Mouse (Mus musculus): Measurements from ENCODE around the gene Rere. TPM values are rescaled to one million over a fixed set of nuclear protein-coding genes. Genes with fewer than 3 reads are reported as not detected.
A peak's percentile ranks its signal among the peaks of the same experiment; 100 is the strongest.

The Rere gene
- polyA plus RNA-seq, 1 experiment from 2014 or later: 29.0 TPM

- no peaks in the 10 kb centered on the region for H3K27me3 ChIP-seq (ENCODE audit: control insufficient read depth, insufficient read depth, low read depth, low read length)
- no peak overlapping the region for H3K27ac ChIP-seq (ENCODE audit: low read length)
- no peaks in the 10 kb centered on the region for H3K9me3 ChIP-seq (replicated peaks; ENCODE audit: control insufficient read depth, low read length, poor library complexity, severe bottlenecking)
- no peak overlapping the region for H3K9ac ChIP-seq (ENCODE audit: low read depth, low read length)
- no peak overlapping the region for H3K4me3 ChIP-seq (ENCODE audit: low read depth, low read length)
- peaks cover 33% of the 10 kb centered on the region for H3K4me1 ChIP-seq (ENCODE audit: control insufficient read depth, insufficient read depth, low read length)
- H3K4me2 ChIP-seq (ENCODE audit: low read length): no peak overlapping the region
- no peak for ATAC-seq
- peaks cover 3% of the 10 kb centered on the region; the same call in 1 of the 2 replicates for H3K36me3 ChIP-seq (ENCODE audit: control insufficient read depth, insufficient read depth, low read length)
- 56% methylated on average over 5 of the region's 5 CpGs for WGBS
Observed at GRCm38 (mm10) chr4:150405786-150406185, 124.3 kb downstream of the Rere start.

GRCm38 (mm10) chr4:150406320-150406719 is 124.9 kb downstream of the Rere start:
- no peak overlapping the region; the same call in 1 of the 2 replicates for H3K27ac ChIP-seq (ENCODE audit: low read length)
- no peak for ATAC-seq
- 54% methylated on average over 21 of the region's 21 CpGs for WGBS
- peaks cover 3% of the 10 kb centered on the region; the same call in 1 of the 2 replicates for H3K36me3 ChIP-seq (ENCODE audit: control insufficient read depth, insufficient read depth, low read length)
- H3K4me1 ChIP-seq (ENCODE audit: control insufficient read depth, insufficient read depth, low read length): peaks cover 33% of the 10 kb centered on the region
- H3K9ac ChIP-seq (ENCODE audit: low read depth, low read length): no peak overlapping the region
- H3K4me2 ChIP-seq (ENCODE audit: low read length): no peak overlapping the region
- H3K9me3 ChIP-seq (replicated peaks; ENCODE audit: control insufficient read depth, low read length, poor library complexity, severe bottlenecking): no peaks in the 10 kb centered on the region
- H3K4me3 ChIP-seq (ENCODE audit: low read depth, low read length): no peak overlapping the region
- no peaks in the 10 kb centered on the region for H3K27me3 ChIP-seq (ENCODE audit: control insufficient read depth, insufficient read depth, low read depth, low read length)

- no peaks in the 10 kb centered on the region for H3K27me3 ChIP-seq (ENCODE audit: control insufficient read depth, insufficient read depth, low read depth, low read length)
- H3K4me2 ChIP-seq (ENCODE audit: low read length): no peak overlapping the region
- no peak overlapping the region for H3K9ac ChIP-seq (ENCODE audit: low read depth, low read length)
- H3K27ac ChIP-seq (ENCODE audit: low read length): no peak overlapping the region
- no peak for ATAC-seq
- H3K36me3 ChIP-seq (ENCODE audit: control insufficient read depth, insufficient read depth, low read length): peaks cover 3% of the 10 kb centered on the region; the same call in 1 of the 2 replicates
- H3K4me1 ChIP-seq (ENCODE audit: control insufficient read depth, insufficient read depth, low read length): peaks cover 32% of the 10 kb centered on the region
- WGBS: 91% methylated on average over 6 of the region's 6 CpGs
- no peak overlapping the region for H3K4me3 ChIP-seq (ENCODE audit: low read depth, low read length)
- no peaks in the 10 kb centered on the region for H3K9me3 ChIP-seq (replicated peaks; ENCODE audit: control insufficient read depth, low read length, poor library complexity, severe bottlenecking)
Observed at GRCm38 (mm10) chr4:150406821-150407220, 125.4 kb downstream of the Rere start.

- Histone ChIP-seq H3K27me3 (ENCODE audit: control insufficient read depth, insufficient read depth, low read depth, low read length) (no peaks in the 10 kb centered on the region), H3K4me1 (ENCODE audit: control insufficient read depth, insufficient read depth, low read length) (peaks cover 12% of the 10 kb centered on the region), H3K36me3 (ENCODE audit: control insufficient read depth, insufficient read depth, low read length) (no peaks in the 10 kb centered on the region), H3K4me3 (ENCODE audit: low read depth, low read length) (no peak overlapping the region), H3K9me3 (replicated peaks; ENCODE audit: control insufficient read depth, low read length, poor library complexity, severe bottlenecking) (no peaks in the 10 kb centered on the region), H3K9ac (ENCODE audit: low read depth, low read length) (no peak overlapping the region), H3K27ac (ENCODE audit: low read length) (0 out of 2 replicates have a peak overlapping the region, but pooled peaks have one; percentile 17), H3K4me2 (ENCODE audit: low read length) (no peak overlapping the region)
- ATAC-seq: no peak
- 85% methylated on average over 5 of the region's 5 CpGs for WGBS
Observed at GRCm38 (mm10) chr4:150414296-150414695, 132.8 kb downstream of the Rere start.

- H3K27ac ChIP-seq (ENCODE audit: low read length): no peak overlapping the region
- ATAC-seq: no peak
Observed at GRCm38 (mm10) chr4:150414759-150415158, 133.3 kb downstream of the Rere start.

GRCm38 (mm10) chr4:150415227-150415969 is 134.0 kb downstream of the Rere start:
- no peak overlapping the region for H3K4me2 ChIP-seq (ENCODE audit: low read length)
- H3K27me3 ChIP-seq (ENCODE audit: control insufficient read depth, insufficient read depth, low read depth, low read length): no peaks in the 10 kb centered on the region
- no peak overlapping the region for H3K4me3 ChIP-seq (ENCODE audit: low read depth, low read length)
- H3K9ac ChIP-seq (ENCODE audit: low read depth, low read length): no peak overlapping the region
- no peaks in the 10 kb centered on the region for H3K36me3 ChIP-seq (ENCODE audit: control insufficient read depth, insufficient read depth, low read length)
- no peaks in the 10 kb centered on the region for H3K9me3 ChIP-seq (replicated peaks; ENCODE audit: control insufficient read depth, low read length, poor library complexity, severe bottlenecking)
- no peak overlapping the region for H3K27ac ChIP-seq (ENCODE audit: low read length)
- WGBS: 61% methylated on average over 10 of the region's 10 CpGs
- peaks cover 14% of the 10 kb centered on the region for H3K4me1 ChIP-seq (ENCODE audit: control insufficient read depth, insufficient read depth, low read length)
- no peak for ATAC-seq

More at GRCm38 (mm10) chr4:150414759-150415158, 133.3 kb downstream of the Rere start:
- H3K36me3 ChIP-seq (ENCODE audit: control insufficient read depth, insufficient read depth, low read length): no peaks in the 10 kb centered on the region
- 94% methylated on average over 1 of the region's 1 CpGs for WGBS
- H3K4me1 ChIP-seq (ENCODE audit: control insufficient read depth, insufficient read depth, low read length): peaks cover 12% of the 10 kb centered on the region
- H3K27me3 ChIP-seq (ENCODE audit: control insufficient read depth, insufficient read depth, low read depth, low read length): no peaks in the 10 kb centered on the region
- H3K9me3 ChIP-seq (replicated peaks; ENCODE audit: control insufficient read depth, low read length, poor library complexity, severe bottlenecking): no peaks in the 10 kb centered on the region
- H3K4me2 ChIP-seq (ENCODE audit: low read length): no peak overlapping the region
- no peak overlapping the region for H3K9ac ChIP-seq (ENCODE audit: low read depth, low read length)
- H3K4me3 ChIP-seq (ENCODE audit: low read depth, low read length): no peak overlapping the region

- ATAC-seq: no peak
- no peaks in the 10 kb centered on the region for H3K9me3 ChIP-seq (replicated peaks; ENCODE audit: control insufficient read depth, low read length, poor library complexity, severe bottlenecking)
- H3K27me3 ChIP-seq (ENCODE audit: control insufficient read depth, insufficient read depth, low read depth, low read length): no peaks in the 10 kb centered on the region
- no peaks in the 10 kb centered on the region for H3K36me3 ChIP-seq (ENCODE audit: control insufficient read depth, insufficient read depth, low read length)
- WGBS: 73% methylated on average over 10 of the region's 10 CpGs
- H3K4me2 ChIP-seq (ENCODE audit: low read length): no peak overlapping the region
- H3K4me3 ChIP-seq (ENCODE audit: low read depth, low read length): no peak overlapping the region
- H3K4me1 ChIP-seq (ENCODE audit: control insufficient read depth, insufficient read depth, low read length): peaks cover 10% of the 10 kb centered on the region
- peak overlapping the region; percentile 10; the same call in 1 of the 2 replicates for H3K27ac ChIP-seq (ENCODE audit: low read length)
- no peak overlapping the region for H3K9ac ChIP-seq (ENCODE audit: low read depth, low read length)
Observed at GRCm38 (mm10) chr4:150420576-150421263, 139.3 kb downstream of the Rere start.

GRCm38 (mm10) chr4:150426098-150426879 is 144.8 kb downstream of the Rere start:
- H3K4me1 ChIP-seq (ENCODE audit: control insufficient read depth, insufficient read depth, low read length): peaks cover 28% of the 10 kb centered on the region
- no peaks in the 10 kb centered on the region for H3K27me3 ChIP-seq (ENCODE audit: control insufficient read depth, insufficient read depth, low read depth, low read length)
- peak overlapping the region; percentile 87 for H3K27ac ChIP-seq (ENCODE audit: low read length)
- WGBS: 25% methylated on average over 8 of the region's 8 CpGs
- no peak overlapping the region for H3K4me3 ChIP-seq (ENCODE audit: low read depth, low read length)
- H3K36me3 ChIP-seq (ENCODE audit: control insufficient read depth, insufficient read depth, low read length): no peaks in the 10 kb centered on the region
- H3K9me3 ChIP-seq (replicated peaks; ENCODE audit: control insufficient read depth, low read length, poor library complexity, severe bottlenecking): no peaks in the 10 kb centered on the region
- ATAC-seq: peak; percentile 52; the same call in 1 of the 2 replicates
- H3K4me2 ChIP-seq (ENCODE audit: low read length): peak overlapping the region; percentile 25; the same call in 1 of the 2 replicates
- H3K9ac ChIP-seq (ENCODE audit: low read depth, low read length): peak overlapping the region; percentile 36; the same call in 1 of the 2 replicates
